Mouse (Mus musculus) G1E (cell line): ENCODE data around the gene Bglap.
"Not testable (repeated sequence)": the region's sequence is repeated elsewhere in the genome, so short reads cannot be mapped to it uniquely, and the experiment has no call there.

ENCODE experiments used
- CTCF ChIP-seq: IDR thresholded peaks from 2 replicates; pipeline ENCODE4 v1.5.1; 2012; ENCODE audit warnings: low read depth, low read length, inconsistent platforms, mixed read lengths
- GATA1 ChIP-seq: IDR thresholded peaks from 2 replicates; pipeline ENCODE4 v1.6.1; 2012; ENCODE audit warnings: borderline replicate concordance, low read length, inconsistent platforms, mixed read lengths
- POLR2AphosphoS5 ChIP-seq: IDR thresholded peaks from 2 replicates; pipeline ENCODE4 v1.6.1; 2012; ENCODE audit warnings: low read depth, low read length, inconsistent platforms; ENCODE audit not compliant: insufficient replicate concordance

DNA sequence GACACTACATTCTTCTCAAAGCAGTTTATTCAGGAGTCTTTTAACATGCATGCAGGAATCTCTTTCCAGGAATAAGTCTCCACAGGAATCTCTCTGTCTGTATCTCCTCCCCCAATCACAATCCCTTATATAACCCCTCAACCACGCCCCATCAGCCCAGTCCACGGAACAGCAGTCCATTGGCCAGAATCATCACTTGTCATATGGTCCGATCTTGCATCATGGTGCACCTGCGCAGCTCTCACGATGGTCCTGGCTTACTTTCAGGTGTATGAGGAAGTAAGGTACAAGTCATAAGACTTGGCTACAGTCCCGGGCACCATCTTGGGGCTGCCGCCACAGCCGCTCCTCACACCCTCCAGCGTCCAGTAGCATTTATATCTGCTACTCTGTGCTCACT, 11.6 kb downstream of the Bglap start, which contains the start of gene Bglap3:
- not testable (repeated sequence) for TF ChIP-seq GATA1, CTCF, POLR2AphosphoS5
